Mouse (Mus musculus) liver, postnatal 0 days (tissue): ENCODE measurements around the gene Pard3.

Experiments
- CTCF ChIP-seq: sonication (generic); IDR thresholded peaks from 2 replicates; pipeline ENCODE4 v1.5.1; 2016; ENCODE audit warnings: antibody characterized with exemption, low read depth
- EP300 ChIP-seq: IDR thresholded peaks from 2 replicates; pipeline ENCODE4 v1.6.1; 2016; ENCODE audit warnings: antibody characterized with exemption, low read depth, mild to moderate bottlenecking

DNA sequence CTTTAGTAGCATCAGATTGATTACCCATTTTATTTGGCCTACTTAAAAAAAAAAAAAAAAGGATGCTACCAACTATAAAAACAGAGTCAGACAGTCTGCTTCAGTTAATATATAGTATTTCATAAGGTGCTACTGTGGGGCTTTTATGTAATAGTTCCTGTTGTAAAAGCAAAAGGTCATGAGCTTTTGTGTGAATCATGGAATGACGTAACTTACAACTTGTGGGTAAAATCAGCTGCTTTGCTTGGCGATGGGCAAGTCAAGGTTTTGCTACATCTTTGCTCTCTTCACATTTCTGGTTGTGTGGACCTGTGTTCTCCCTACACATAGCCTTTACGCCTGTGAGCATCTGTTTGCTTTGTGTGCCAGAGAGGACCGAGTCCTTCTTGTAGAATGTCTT lies 179.7 kb downstream of the Pard3 start:
- TF ChIP-seq CTCF (no peak), EP300 (no peak)
